Mouse (Mus musculus) heart, adult 9 months (tissue): Measurements from ENCODE around the gene Hhat.

Source experiments
- DNase-seq, 2 experiments: peaks; one replicate each; pipeline ENCODE4 v3.0.0; 2022; ENCODE audit warnings: low spot score in 2 of 2

Gene Hhat

GRCm38 (mm10) chr1:192744880-192745239 lies 26.2 kb downstream of the Hhat start:
- no peak for DNase-seq

- DNase-seq = no peak
Measured at GRCm38 (mm10) chr1:192742394-192743251, 28.4 kb downstream of the Hhat start.

GRCm38 (mm10) chr1:192741896-192742295 lies 29.1 kb downstream of the Hhat start:
- no peak for DNase-seq

- peak; percentile 15 to 19 for DNase-seq
Measured at GRCm38 (mm10) chr1:192736524-192736923, 34.5 kb downstream of the Hhat start.

GRCm38 (mm10) chr1:192736002-192736426 lies 35.0 kb downstream of the Hhat start:
- peak; percentile 39 to 45 for DNase-seq

- no peak for DNase-seq
Measured at GRCm38 (mm10) chr1:192730517-192730916, 40.5 kb downstream of the Hhat start.

- peak; percentile 17 to 28 for DNase-seq
Measured at GRCm38 (mm10) chr1:192726996-192727624, 43.9 kb downstream of the Hhat start.

- DNase-seq = peak in 1 of 2 experiments; percentile 20
Measured at GRCm38 (mm10) chr1:192722147-192722546, 48.9 kb downstream of the Hhat start.

- DNase-seq = no peak
Measured at GRCm38 (mm10) chr1:192720156-192720555, 50.9 kb downstream of the Hhat start.

GRCm38 (mm10) chr1:192711779-192712348 lies 59.2 kb downstream of the Hhat start:
- peak in 1 of 2 experiments; percentile 29 for DNase-seq

- DNase-seq = no peak
Measured at GRCm38 (mm10) chr1:192700339-192701073, 70.5 kb downstream of the Hhat start.

GRCm38 (mm10) chr1:192699101-192699500 lies 71.9 kb downstream of the Hhat start:
- no peak for DNase-seq

- no peak for DNase-seq
Measured at GRCm38 (mm10) chr1:192696371-192696863, 74.6 kb downstream of the Hhat start.

GRCm38 (mm10) chr1:192693644-192694043 lies 77.4 kb downstream of the Hhat start:
- no peak for DNase-seq

- DNase-seq = no peak
Measured at GRCm38 (mm10) chr1:192692982-192693381, 78.0 kb downstream of the Hhat start.

GRCm38 (mm10) chr1:192682219-192682951 lies 88.6 kb downstream of the Hhat start:
- no peak for DNase-seq

GRCm38 (mm10) chr1:192677236-192677635 lies 93.8 kb downstream of the Hhat start:
- no peak for DNase-seq

- no peak for DNase-seq
Measured at GRCm38 (mm10) chr1:192663608-192664007, 107.4 kb downstream of the Hhat start.

GRCm38 (mm10) chr1:192663092-192663491 lies 107.9 kb downstream of the Hhat start:
- no peak for DNase-seq

- no peak for DNase-seq
Measured at GRCm38 (mm10) chr1:192661612-192662011, 109.4 kb downstream of the Hhat start.

GRCm38 (mm10) chr1:192657417-192657816 lies 113.6 kb downstream of the Hhat start:
- DNase-seq = no peak
